Mouse (Mus musculus) layer of hippocampus, adult 6 months (tissue): ENCODE results near the gene Atp6v1g1. TPM values are rescaled to one million over a fixed set of nuclear protein-coding genes. Genes with fewer than 3 reads are reported as not detected.

Experiments used
- long read RNA-seq, 2 experiments: library from polyadenylated mRNA; unstranded; transcript quantifications; one replicate each; pipeline ENCODE4 v2.0.0; 2019 to 2020
- polyA plus RNA-seq: library from polyadenylated mRNA; unstranded; fragments of <200 nt; fragmentation: Nextera tagmentation; gene quantifications from 2 replicates; pipeline ENCODE4 v1.2.3, GENCODE M21; 2021

The Atp6v1g1 gene
- polyA plus RNA-seq = 289 and 306 TPM in 2 replicates
- long read RNA-seq, experiment 1, transcript Atp6v1g1-201 (3 exons, 1,135 nt) = major isoform, 285 of 312 reads
- long read RNA-seq, experiment 1, partial matches to known transcripts = 13 of 312 reads
- long read RNA-seq, experiment 1, other reads (novel, unspliced or antisense) = 14 of 312 reads
- long read RNA-seq, experiment 2, transcript Atp6v1g1-201 (3 exons, 1,135 nt) = major isoform, 194 of 220 reads
- long read RNA-seq, experiment 2, partial matches to known transcripts = 0 of 220 reads
- long read RNA-seq, experiment 2, other reads (novel, unspliced or antisense) = 26 of 220 reads

DNA sequence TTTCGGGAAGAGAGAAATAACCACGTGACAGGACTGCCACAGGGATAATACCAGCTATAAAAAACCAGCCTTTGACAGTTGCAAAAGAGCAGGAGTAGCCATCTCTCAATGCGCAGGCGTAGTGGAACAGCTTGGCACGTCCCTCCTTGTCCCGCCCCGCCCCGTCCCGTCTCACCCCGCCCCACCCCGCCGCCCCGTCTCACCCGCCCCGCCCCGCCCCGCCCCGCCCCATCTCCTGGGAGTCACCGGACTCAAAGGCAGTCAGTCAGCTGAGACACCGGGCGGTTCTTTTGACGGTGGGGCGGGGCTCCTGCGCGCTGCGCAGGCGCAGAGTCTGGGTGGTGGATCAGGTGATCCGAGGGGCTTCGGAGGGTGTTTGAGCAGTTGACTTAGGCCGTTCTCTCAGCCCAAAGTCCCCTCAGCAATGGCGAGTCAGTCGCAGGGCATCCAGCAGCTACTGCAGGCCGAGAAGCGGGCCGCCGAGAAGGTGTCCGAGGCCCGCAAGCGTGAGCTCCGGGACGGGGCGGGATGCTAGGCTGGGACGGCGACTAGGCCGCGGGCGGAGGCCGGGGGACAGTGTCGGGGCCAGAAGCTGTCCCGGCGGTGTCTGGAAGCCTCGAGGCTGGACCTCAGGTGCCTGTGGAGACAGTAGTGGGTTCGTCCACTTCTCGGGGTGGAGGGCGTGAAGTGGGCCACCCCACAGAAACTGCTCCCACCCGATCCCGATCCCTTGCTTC is at the start of gene Atp6v1g1:
Gene Atp6v1g1 (plus strand): TSS at position 279 of the 737 bp plus-strand sequence.

GRCm38 (mm10) chr4:63495915-63496278 is 48.7 kb upstream of the Atp6v1g1 start, which contains the start of gene Whrn:
TSS of gene Whrn (minus strand) at chr4:63495991.

DNA sequence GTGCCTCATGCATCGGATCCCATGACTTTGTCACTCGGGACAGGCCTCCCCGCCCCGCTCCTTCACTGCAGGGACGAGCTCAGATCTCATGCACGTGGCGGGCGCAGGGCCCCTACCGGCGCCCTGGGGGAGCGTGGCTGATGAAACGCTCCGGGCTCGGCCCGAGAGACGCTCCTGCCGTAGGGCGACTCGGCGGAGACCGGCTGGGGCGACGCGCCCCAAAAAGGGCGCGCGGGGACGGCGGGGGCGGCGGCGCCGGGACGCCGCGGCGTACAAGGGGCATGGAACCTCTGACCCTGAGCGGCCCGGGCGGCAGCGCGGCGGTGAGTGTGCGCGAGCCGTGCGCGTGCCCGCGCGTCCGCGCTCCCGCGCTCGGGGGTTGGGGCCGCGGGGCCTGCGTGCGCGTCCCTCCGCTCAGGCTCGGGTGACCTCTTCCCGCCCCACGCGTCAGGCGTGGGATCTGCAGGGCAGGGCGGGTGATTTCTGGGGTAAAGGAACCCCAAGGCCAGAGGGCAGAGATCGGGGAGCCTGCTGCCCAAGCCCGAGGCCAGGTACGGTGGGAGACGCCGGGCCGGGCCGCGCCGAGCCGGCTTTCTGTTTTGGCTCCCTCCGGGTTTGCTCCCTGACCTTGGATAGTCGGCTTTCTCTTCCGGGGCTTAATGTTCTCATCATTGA is 14.0 kb downstream of the Atp6v1g1 start, which contains the start of gene Tmem268:
Gene Tmem268 (plus strand): TSS at position 375 of the 675 bp plus-strand sequence.

Other genes with a start within 250 kb of the Atp6v1g1 start
- not detected in 2 replicates for gene Orm1, start 200.2 kb upstream of the Atp6v1g1 start, polyA plus RNA-seq
- not detected in 2 replicates for gene Orm3, start 188.6 kb upstream of the Atp6v1g1 start, polyA plus RNA-seq
- gene Orm2, start 182.3 kb upstream of the Atp6v1g1 start, polyA plus RNA-seq = not detected in 2 replicates
- gene Akna, start 141.4 kb upstream of the Atp6v1g1 start, polyA plus RNA-seq = 0.82 and 0.98 TPM in 2 replicates
- gene Whrn, start 48.8 kb upstream of the Atp6v1g1 start, polyA plus RNA-seq = 2.7 and 3.2 TPM in 2 replicates
- gene Tmem268, start 14.0 kb downstream of the Atp6v1g1 start, polyA plus RNA-seq = 3.9 and 6.1 TPM in 2 replicates
- gene Gm11213, start 60.5 kb downstream of the Atp6v1g1 start, polyA plus RNA-seq = not detected in 2 replicates
- gene Tex48, start 77.7 kb downstream of the Atp6v1g1 start, polyA plus RNA-seq = not detected in 2 replicates
- gene Gm11214, start 118.6 kb downstream of the Atp6v1g1 start, polyA plus RNA-seq = not detected in 2 replicates
- gene Tnfsf15, start 200.3 kb downstream of the Atp6v1g1 start, polyA plus RNA-seq = not detected in 2 replicates